Mouse (Mus musculus): ENCODE measurements around the gene Taf8.

GRCm38 (mm10) chr17:47521551-47522258, 19.6 kb upstream of the Taf8 start:
- TF ChIP-seq CTCF (IDR thresholded peaks at IDR 0.05; ENCODE audit: low read depth) (no peak), EP300 (IDR thresholded peaks at IDR 0.05; ENCODE audit: low read depth) (no peak)

Data from heart, postnatal 0 days (tissue).